ENCODE assay signal across 7 mouse cellular contexts in the genomic region with DNA sequence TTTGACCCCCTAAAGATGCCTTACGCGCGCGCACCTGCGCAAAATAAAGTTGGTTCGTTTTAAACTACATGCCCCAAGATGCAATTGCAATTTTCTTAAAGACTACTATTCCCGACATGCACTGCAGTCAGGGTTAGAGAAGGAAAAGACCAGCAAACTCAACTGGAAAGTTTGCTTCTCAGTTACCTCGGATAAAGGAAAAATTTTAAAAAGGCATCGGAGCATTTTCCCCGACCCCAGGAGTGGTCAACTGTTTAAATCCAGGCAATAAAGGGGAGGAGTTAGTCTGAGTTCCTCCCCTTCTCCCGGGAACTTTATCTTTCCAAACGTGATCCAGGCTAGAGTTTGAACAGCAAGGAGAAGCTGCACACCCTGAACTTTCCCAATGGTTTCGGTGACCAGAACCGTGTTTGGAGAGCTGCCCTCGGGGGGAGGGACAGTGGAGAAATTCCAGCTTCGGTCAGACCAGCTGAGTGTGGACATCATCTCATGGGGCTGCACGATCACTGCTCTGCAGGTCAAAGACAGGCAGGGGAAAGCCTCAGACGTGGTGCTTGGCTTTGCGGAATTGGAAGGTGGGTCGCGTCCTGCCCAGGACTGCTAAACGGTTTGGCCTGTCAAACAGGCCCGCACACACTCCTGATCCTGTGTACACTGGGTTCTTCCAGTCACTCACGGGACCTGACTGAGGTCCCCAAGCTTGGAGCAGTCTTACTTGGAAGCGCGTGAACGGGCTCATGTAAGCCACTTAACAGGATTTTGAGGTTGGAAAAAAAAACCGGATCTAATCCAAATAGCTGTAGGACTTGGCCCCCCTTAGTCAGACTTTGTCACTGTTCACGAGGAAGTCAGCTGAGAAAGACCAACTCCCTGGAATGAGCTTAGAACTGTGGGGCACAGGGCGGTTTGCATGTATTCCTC. TPM values are rescaled to one million over a fixed set of nuclear protein-coding genes. Genes with fewer than 3 reads are reported as not detected.
DNase-seq lines count a peak whose midpoint lies in the region; ATAC-seq lines count a peak whose summit lies in the region.

TSS of gene Galm (plus strand) at position 141 of the 921 bp plus-strand sequence.

- 4% methylated on average over 30 of the region's 30 CpGs for WGBS in intestine, embryonic 15.5 days

- H3K4me3 ChIP-seq in intestine, embryonic 15.5 days (replicated peaks), result peak within 1 kb of the TSS; percentile 49

- no peaks in the 10 kb centered on the region for H3K4me1 ChIP-seq in intestine, embryonic 15.5 days (replicated peaks)

- no peaks in the 10 kb centered on the region for H3K27me3 ChIP-seq in intestine, embryonic 15.5 days (replicated peaks)

- H3K4me2 ChIP-seq in intestine, embryonic 15.5 days (replicated peaks), result peak within 1 kb of the TSS; percentile 79

- H3K9me3 ChIP-seq in intestine, embryonic 15.5 days, result no peaks in the 10 kb centered on the region

- H3K27ac ChIP-seq in intestine, embryonic 15.5 days, result peak within 1 kb of the TSS; percentile 92

- intact Hi-C loops in left cerebral cortex, postnatal 4 days (cut with DNase I), result loop anchor here (10.0 kb wide), 1 partner anchor 63 kb away; the partner anchor contains the start of gene Hnrnpll

- ATAC-seq in granulocyte monocyte progenitor cell, adult 5-6 weeks (replicated peaks; ENCODE audit: poor library complexity, severe bottlenecking), result peak; percentile 76
- peak; percentile 83 for ATAC-seq in intestine, embryonic 15.5 days

- no peaks in the 10 kb centered on the region for H3K36me3 ChIP-seq in intestine, embryonic 15.5 days

- peak within 1 kb of the TSS; percentile 55 for H3K9ac ChIP-seq in intestine, embryonic 15.5 days

- peak; percentile 60 for DNase-seq in adrenal gland, postnatal 25 days
- peak; percentile 66 for DNase-seq in embryo, embryonic 9.5 days (ENCODE audit: extremely low spot score)
- peak; percentile 23 for DNase-seq in left cerebral cortex, postnatal 4 days
- DNase-seq in mesoderm, embryonic 11.5 days (ENCODE audit: low read depth, low spot score), result peak; percentile 53
- peak; percentile 48 for DNase-seq in right cerebral cortex, postnatal 25 days

RNA-seq across cellular contexts. Expression of gene Galm, which starts in this region (rescaled TPM):
- total RNA-seq in adrenal gland, postnatal 25 days (2021), result 18.0 and 18.4 TPM in 2 replicates
- total RNA-seq in granulocyte monocyte progenitor cell, adult 5-6 weeks (2014; fragmentation: Nextera tagmentation), result 6.1 and 12.2 TPM in 2 replicates
- total RNA-seq in granulocyte monocyte progenitor cell, adult 5-6 weeks (2017), result 4.0 and 5.3 TPM in 2 replicates
- 67.2 and 71.1 TPM in 2 replicates for polyA plus RNA-seq in intestine, embryonic 15.5 days (2015; fragmentation: Nextera tagmentation; extraction: Ambion mirVana)
- 1 to 10 TPM; 1.2 to 1.5 TPM for total RNA-seq in left cerebral cortex, postnatal 4 days (2021)

Comparison
In these comparisons a context has a peak if more than half of its experiments do, and no peak if none do; other contexts are left out.
1. Peak in every context shown above with its lines: DNase-seq, ATAC-seq, H3K4me3 ChIP-seq and H3K27ac ChIP-seq.